14 mouse cellular contexts compared by ENCODE assay signal in genomic region chr14:7243498-7243897, GRCm38 (mm10). TPM values are rescaled to one million over a fixed set of nuclear protein-coding genes. Genes with fewer than 3 reads are reported as not detected.
DNase-seq lines count a peak whose midpoint lies in the region; ATAC-seq and TF ChIP-seq lines count a peak whose summit lies in the region.
"Not testable (repeated sequence)": the region's sequence is repeated elsewhere in the genome, so short reads cannot be mapped to it uniquely, and the experiment has no call there.
"Had no signal": no experiment of that assay in that cellular context is flagged by ENCODE, and none has a peak within 500 bp of the region (broad histone marks: within the 10 kb centered on the region; RNA-seq: fewer than 3 reads in every experiment).

No protein-coding gene starts in this region.

- not testable (repeated sequence) for H3K36me3 ChIP-seq in forebrain, postnatal 0 days (ENCODE audit: insufficient read depth); hindbrain, embryonic 11.5 days (ENCODE audit: control insufficient read depth, insufficient read depth, low read length); liver, adult 2 months (ENCODE audit: control insufficient read depth, insufficient read depth, low read length)

- H3K9me3 ChIP-seq in forebrain, postnatal 0 days (ENCODE audit: low read length); hindbrain, embryonic 11.5 days (ENCODE audit: control insufficient read depth, low read length): not testable (repeated sequence)

- H3K4me3 ChIP-seq in forebrain, postnatal 0 days (ENCODE audit: low read depth, low read length); hindbrain, embryonic 11.5 days (ENCODE audit: low read depth, low read length); liver, adult 2 months (ENCODE audit: insufficient read depth, low read depth, low read length): not testable (repeated sequence)

- not testable (repeated sequence) for H3K27ac ChIP-seq in forebrain, postnatal 0 days (ENCODE audit: low read depth, low read length); hindbrain, embryonic 11.5 days (ENCODE audit: low read depth, low read length); liver, adult 2 months (replicated peaks; ENCODE audit: insufficient read depth, low read depth, low read length)

- H3K4me1 ChIP-seq in forebrain, postnatal 0 days (ENCODE audit: insufficient read depth); hindbrain, embryonic 11.5 days (replicated peaks; ENCODE audit: control insufficient read depth, insufficient read depth, low read length); liver, adult 2 months (ENCODE audit: control insufficient read depth, insufficient read depth, low read length): not testable (repeated sequence)

- not testable (repeated sequence) for TF ChIP-seq POLR2A in liver, adult 2 months (IDR thresholded peaks at IDR 0.05; ENCODE audit: extremely low read depth, insufficient read depth, low read length)

- H3K9ac ChIP-seq in forebrain, postnatal 0 days; hindbrain, embryonic 11.5 days (ENCODE audit: low read depth, low read length); liver, adult 2 months (ENCODE audit: low read depth, low read length): not testable (repeated sequence)

- H3K4me2 ChIP-seq in forebrain, postnatal 0 days (ENCODE audit: low read depth); hindbrain, embryonic 11.5 days (replicated peaks; ENCODE audit: low read depth, low read length): not testable (repeated sequence)

- not testable (repeated sequence) for H3K27me3 ChIP-seq in forebrain, postnatal 0 days (ENCODE audit: insufficient read depth, low read length); hindbrain, embryonic 11.5 days (ENCODE audit: control insufficient read depth, insufficient read depth, low read length); liver, adult 2 months (ENCODE audit: control insufficient read depth, insufficient read depth, low read length)

- H3K79me2 ChIP-seq in liver, adult 2 months (ENCODE audit: control insufficient read depth, insufficient read depth, low read length): not testable (repeated sequence)

- ATAC-seq in forebrain, postnatal 0 days; hindbrain, embryonic 11.5 days (ENCODE audit: low FRiP score): not testable (repeated sequence)

- TF ChIP-seq CTCF in forebrain, postnatal 0 days (IDR thresholded peaks at IDR 0.05; ENCODE audit: low read depth): peak; percentile 51
- peak; percentile 45; the same call in 1 of the 2 replicates for TF ChIP-seq CTCF in liver, adult 2 months (IDR thresholded peaks at IDR 0.05; ENCODE audit: low read depth, low read length)

- WGBS in forebrain, postnatal 0 days: 4% methylated on average over 7 of the region's 10 CpGs
- WGBS in hindbrain, embryonic 11.5 days: 8% methylated on average over 7 of the region's 10 CpGs
- 4% methylated on average over 8 of the region's 10 CpGs for WGBS in liver, adult 2 months

- DNase-seq in R1 (ENCODE audit: low read depth, low spot score): peak; percentile 54
- peak; percentile 1 to 5 for DNase-seq in cerebellum, postnatal 36 days
- peak; percentile 52 for DNase-seq in forebrain, postnatal 0 days
- peak; percentile 46 for DNase-seq in hindbrain, embryonic 11.5 days (ENCODE audit: low spot score)
- DNase-seq in kidney, postnatal 36 days: peak; percentile 0
- not testable (repeated sequence) for DNase-seq in liver, adult 2 months (ENCODE audit: extremely low read depth, low read depth, low spot score)
- peak; percentile 1 for DNase-seq in naive thymus-derived CD4-positive, alpha-beta T cell, adult 2 months (ENCODE audit: low read depth)
- DNase-seq in telencephalon, adult 2 months (ENCODE audit: low read depth, low spot score): peak; percentile 2

RNA-seq across cellular contexts. Expression of gene Gm3727, which starts 21.0 kb away (rescaled TPM):
- total RNA-seq in forebrain, postnatal 0 days (2014; rRNA removed): not detected in 2 replicates
- polyA plus RNA-seq in forebrain, postnatal 0 days (2015; fragmentation: Nextera tagmentation; extraction: Ambion mirVana): not detected in 2 replicates
- not detected in 2 replicates for polyA plus RNA-seq in hindbrain, embryonic 11.5 days (2014; fragmentation: Nextera tagmentation; extraction: Ambion mirVana)
- not detected in 2 replicates for total RNA-seq in liver, adult 2 months (2014; rRNA removed)
- not detected in 2 replicates for polyA plus RNA-seq in liver, adult 2 months (2012; rRNA removed)
- total RNA-seq: common myeloid progenitor, adult 5-6 weeks; gastrocnemius, postnatal 4 days; hematopoietic stem cell, adult 5-6 weeks; left cerebral cortex, postnatal 36 days had no signal
- polyA plus RNA-seq: CD4-positive, CD25-positive, alpha-beta regulatory T cell, adult 4 months; forebrain, embryonic 15.5 days had no signal

RNA-seq across cellular contexts. Expression of gene Gm16434, which starts 49.2 kb away (rescaled TPM):
- not detected in 2 replicates for total RNA-seq in forebrain, postnatal 0 days (2014; rRNA removed)
- not detected in 2 replicates for polyA plus RNA-seq in forebrain, postnatal 0 days (2015; fragmentation: Nextera tagmentation; extraction: Ambion mirVana)
- not detected in 2 replicates for polyA plus RNA-seq in hindbrain, embryonic 11.5 days (2014; fragmentation: Nextera tagmentation; extraction: Ambion mirVana)
- not detected in 2 replicates for total RNA-seq in liver, adult 2 months (2014; rRNA removed)
- polyA plus RNA-seq in liver, adult 2 months (2012; rRNA removed): not detected in 2 replicates
- total RNA-seq: common myeloid progenitor, adult 5-6 weeks; hematopoietic stem cell, adult 5-6 weeks; left cerebral cortex, postnatal 36 days had no signal
- polyA plus RNA-seq: CD4-positive, CD25-positive, alpha-beta regulatory T cell, adult 4 months; forebrain, embryonic 15.5 days had no signal
